Mouse (Mus musculus) E14TG2a.4 (cell line): ENCODE data around the gene Tulp4.
"Not testable (repeated sequence)": the region's sequence is repeated elsewhere in the genome, so short reads cannot be mapped to it uniquely, and the experiment has no call there.

Experiments used
- H3K27me3 ChIP-seq: 2 replicates; pipeline ENCODE4 v1.6.1; 2014; ENCODE audit warnings: low read length, control low read depth; ENCODE audit not compliant: insufficient read depth
- H3K36me3 ChIP-seq: 2 replicates; pipeline ENCODE4 v1.6.1; 2014; ENCODE audit warnings: low read length, control low read depth; ENCODE audit not compliant: insufficient read depth
- H3K4me1 ChIP-seq: replicated peaks from 2 replicates; pipeline ENCODE4 v1.6.1; 2014; ENCODE audit warnings: low read depth, low read length, control low read depth
- H3K4me3 ChIP-seq: replicated peaks from 2 replicates; pipeline ENCODE4 v1.5.1; 2014; ENCODE audit warnings: mild to moderate bottlenecking, low read length
- H3K9me3 ChIP-seq: 2 replicates; pipeline ENCODE4 v1.6.1; 2014; ENCODE audit warnings: low read length, control low read depth
- CTCF ChIP-seq: conservative IDR thresholded peaks from 2 replicates; pipeline ENCODE4 v1.5.1; 2014; ENCODE audit warnings: low read length
- NANOG ChIP-seq: IDR thresholded peaks from 2 replicates; pipeline ENCODE4 v1.6.1; 2014; ENCODE audit warnings: borderline replicate concordance, low read length, mixed read lengths
- POU5F1 ChIP-seq: IDR thresholded peaks from 2 replicates; pipeline ENCODE4 v1.6.1; 2014; ENCODE audit warnings: low read length, borderline replicate concordance

Gene Tulp4

DNA sequence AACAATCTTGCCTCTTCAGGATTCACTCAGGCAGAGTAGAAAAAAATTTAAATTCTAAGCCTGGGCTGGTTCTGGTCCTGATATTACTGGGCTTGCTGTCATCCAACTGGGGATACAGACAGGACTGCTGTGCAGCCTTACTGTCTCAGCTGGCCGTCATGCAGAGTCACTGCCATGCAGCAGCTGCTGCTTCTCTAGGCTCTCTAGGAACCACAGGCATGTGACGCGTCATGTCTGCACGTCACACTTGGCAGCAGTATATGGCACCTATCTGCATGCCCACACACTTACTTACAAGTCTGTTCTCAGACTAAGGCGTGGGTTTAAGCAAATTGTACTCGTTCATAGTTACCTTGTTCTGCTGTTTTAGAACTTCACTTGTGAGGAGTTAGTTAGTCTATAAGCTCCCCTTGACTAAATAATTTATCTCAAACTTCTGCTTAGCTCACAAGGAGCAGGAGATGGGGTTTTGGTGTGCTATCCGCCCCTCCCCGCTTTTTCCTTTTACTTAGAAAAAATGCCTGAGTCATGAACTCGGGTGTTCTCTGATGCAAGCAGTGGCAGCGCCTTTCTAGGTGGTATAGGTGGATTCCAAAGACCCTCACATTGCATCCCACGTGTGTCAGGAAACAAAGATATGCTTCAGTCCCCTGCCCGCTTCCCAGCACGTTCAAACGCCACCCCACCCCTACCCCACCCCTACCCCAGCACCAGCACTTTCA, 96.3 kb downstream of the Tulp4 start:
- TF ChIP-seq CTCF, result no peak
- TF ChIP-seq POU5F1, result no peak
- no peak for TF ChIP-seq NANOG
- Histone ChIP-seq H3K36me3 (peaks cover 10% of the 10 kb centered on the region; the same call in 1 of the 2 replicates), H3K4me1 (peaks cover 24% of the 10 kb centered on the region), H3K4me3 (no peak overlapping the region), H3K27me3 (no peaks in the 10 kb centered on the region), H3K9me3 (no peaks in the 10 kb centered on the region)

DNA sequence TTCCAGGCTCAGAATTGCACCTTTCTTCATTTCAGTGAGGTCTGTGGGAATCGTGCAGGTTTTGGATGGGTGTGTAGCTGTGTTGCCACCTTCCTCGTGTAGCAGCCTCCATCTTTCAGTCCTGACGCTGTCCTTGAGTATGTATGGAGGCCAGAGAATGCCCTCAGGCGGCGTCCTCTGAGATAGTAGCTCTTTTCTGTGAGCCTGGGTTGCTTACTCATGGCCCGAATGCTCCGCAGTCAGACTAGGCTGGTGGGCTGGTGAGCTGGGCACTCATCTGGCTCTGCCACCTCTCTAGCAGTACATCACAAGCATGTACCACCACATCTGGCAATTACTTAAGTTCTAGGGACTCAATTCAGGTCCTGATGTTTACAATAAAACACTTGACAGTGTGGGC, 96.9 kb downstream of the Tulp4 start:
- no peaks in the 10 kb centered on the region for H3K9me3 ChIP-seq
- peaks cover 24% of the 10 kb centered on the region for H3K4me1 ChIP-seq
- no peak for TF ChIP-seq CTCF
- TF ChIP-seq NANOG, result no peak
- no peak for TF ChIP-seq POU5F1
- H3K4me3 ChIP-seq, result no peak overlapping the region
- H3K36me3 ChIP-seq, result peaks cover 10% of the 10 kb centered on the region; the same call in 1 of the 2 replicates
- no peaks in the 10 kb centered on the region for H3K27me3 ChIP-seq

DNA sequence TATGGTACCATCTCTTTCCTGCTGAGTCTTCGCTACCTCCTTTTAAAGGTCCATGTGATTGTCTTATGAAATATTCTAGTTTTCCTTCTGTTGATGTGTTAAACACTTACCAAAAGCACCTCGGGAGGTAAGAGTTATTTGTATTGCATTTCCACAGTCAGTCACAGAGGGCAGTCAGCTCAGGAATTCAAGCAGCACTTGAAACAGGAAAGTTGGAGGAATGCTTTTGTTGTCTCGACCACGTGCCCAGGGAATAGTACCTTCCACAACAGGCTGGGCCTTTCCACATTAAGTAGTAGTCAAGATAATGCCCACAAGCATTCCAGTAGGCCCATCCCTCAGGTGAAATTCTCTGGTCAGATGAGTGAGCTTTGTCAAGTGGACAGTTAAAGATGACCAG, 97.6 kb downstream of the Tulp4 start:
- Histone ChIP-seq H3K27me3 (no peaks in the 10 kb centered on the region), H3K9me3 (no peaks in the 10 kb centered on the region), H3K36me3 (peaks cover 10% of the 10 kb centered on the region; the same call in 1 of the 2 replicates), H3K4me3 (no peak overlapping the region), H3K4me1 (peaks cover 24% of the 10 kb centered on the region)
- TF ChIP-seq POU5F1 (no peak), CTCF (no peak), NANOG (no peak)

DNA sequence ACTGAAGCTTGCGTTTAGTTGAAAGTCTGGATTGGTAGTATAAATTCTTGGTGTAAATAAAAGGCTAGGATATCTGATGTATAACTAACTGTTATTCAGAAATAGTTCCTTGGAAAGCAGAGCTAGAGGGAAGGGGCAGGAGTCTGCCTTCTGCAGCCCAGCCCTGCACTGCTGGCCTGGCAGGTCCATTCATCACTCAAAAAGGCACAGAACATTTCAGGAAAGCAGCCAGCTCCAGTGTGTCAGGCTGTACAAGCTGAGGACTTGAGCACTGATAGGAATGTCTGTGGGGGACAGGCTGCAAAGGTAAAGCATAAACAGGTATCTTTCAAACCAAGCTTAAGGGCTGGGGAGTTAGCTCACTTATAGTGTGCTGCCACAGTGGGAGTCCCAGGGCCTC, 105.5 kb downstream of the Tulp4 start:
- Histone ChIP-seq H3K4me1 (no peaks in the 10 kb centered on the region; the same call in none of the 2 replicates), H3K4me3 (no peak overlapping the region), H3K27me3 (no peaks in the 10 kb centered on the region), H3K36me3 (peaks cover 21% of the 10 kb centered on the region), H3K9me3 (no peaks in the 10 kb centered on the region)
- no peak for TF ChIP-seq POU5F1
- no peak for TF ChIP-seq CTCF
- no peak for TF ChIP-seq NANOG

DNA sequence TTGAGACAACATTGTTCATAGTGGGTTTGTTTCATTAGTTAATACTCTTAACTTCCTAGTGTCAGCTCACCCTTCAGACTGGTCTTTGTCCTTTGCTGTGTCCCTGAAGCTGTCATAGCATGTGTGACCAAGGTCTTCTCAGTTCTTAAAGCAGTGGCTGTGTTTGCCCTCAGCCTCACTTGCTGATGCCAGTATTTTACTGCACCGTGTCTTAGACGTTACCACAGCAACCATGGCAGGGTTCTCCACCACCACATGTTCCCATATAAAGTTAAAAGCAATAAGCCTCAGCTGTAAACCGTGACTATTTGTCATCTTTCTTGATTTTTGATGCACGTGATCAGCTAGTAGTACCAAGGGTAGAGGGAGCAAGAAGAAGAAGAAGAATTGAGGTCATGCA, 109.4 kb downstream of the Tulp4 start:
- Histone ChIP-seq H3K9me3 (no peaks in the 10 kb centered on the region), H3K36me3 (peaks cover 27% of the 10 kb centered on the region), H3K4me1 (no peaks in the 10 kb centered on the region; the same call in 1 of the 2 replicates), H3K27me3 (no peaks in the 10 kb centered on the region), H3K4me3 (no peak overlapping the region)
- TF ChIP-seq CTCF (no peak), POU5F1 (no peak), NANOG (no peak)

DNA sequence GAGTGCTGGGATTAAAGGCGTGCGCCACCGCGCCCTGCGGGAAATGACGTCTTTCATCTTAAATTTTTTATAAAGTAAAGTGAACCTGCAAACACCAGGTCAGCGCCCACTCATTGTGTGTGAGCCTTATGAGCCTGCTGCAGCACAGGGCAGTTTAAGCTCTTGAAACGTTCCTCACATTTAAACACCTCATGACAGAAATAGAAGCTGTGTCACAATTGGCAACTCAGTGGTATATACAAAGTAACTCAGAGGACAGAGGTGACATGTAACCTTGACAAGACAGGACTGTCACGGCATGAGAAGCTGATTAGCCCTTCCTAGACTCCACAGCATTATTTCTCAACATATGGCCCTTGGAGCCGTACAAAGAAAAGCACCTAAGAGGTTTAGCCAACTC, 110.3 kb downstream of the Tulp4 start:
- H3K4me1 ChIP-seq, result no peaks in the 10 kb centered on the region; the same call in 1 of the 2 replicates
- H3K4me3 ChIP-seq, result no peak overlapping the region

DNA sequence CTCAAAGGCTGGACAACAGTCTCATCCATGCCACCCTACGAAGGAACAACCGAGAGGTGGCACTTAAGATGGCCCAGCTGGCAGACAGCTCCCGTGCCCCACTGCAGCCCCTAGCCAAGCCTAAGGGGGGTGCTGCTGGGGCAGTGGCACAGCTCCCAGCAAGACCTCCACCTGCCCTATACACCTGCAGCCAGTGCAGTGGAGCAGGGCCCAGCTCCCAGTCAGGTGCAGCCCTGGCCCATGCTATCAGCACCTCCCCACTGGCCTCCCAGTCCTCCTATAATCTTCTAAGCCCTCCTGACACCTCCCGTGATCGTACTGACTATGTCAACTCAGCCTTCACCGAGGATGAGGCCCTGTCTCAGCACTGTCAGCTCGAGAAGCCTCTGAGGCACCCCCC, 126.4 kb downstream of the Tulp4 start:
- H3K4me3 ChIP-seq, H3K4me1 ChIP-seq, H3K27me3 ChIP-seq, H3K36me3 ChIP-seq, H3K9me3 ChIP-seq: not testable (repeated sequence)

More for the DNA sequence above, 110.3 kb downstream of the Tulp4 start:
- TF ChIP-seq CTCF (no peak), POU5F1 (no peak), NANOG (no peak)
- Histone ChIP-seq H3K36me3 (peaks cover 27% of the 10 kb centered on the region), H3K9me3 (no peaks in the 10 kb centered on the region), H3K27me3 (no peaks in the 10 kb centered on the region)

DNA sequence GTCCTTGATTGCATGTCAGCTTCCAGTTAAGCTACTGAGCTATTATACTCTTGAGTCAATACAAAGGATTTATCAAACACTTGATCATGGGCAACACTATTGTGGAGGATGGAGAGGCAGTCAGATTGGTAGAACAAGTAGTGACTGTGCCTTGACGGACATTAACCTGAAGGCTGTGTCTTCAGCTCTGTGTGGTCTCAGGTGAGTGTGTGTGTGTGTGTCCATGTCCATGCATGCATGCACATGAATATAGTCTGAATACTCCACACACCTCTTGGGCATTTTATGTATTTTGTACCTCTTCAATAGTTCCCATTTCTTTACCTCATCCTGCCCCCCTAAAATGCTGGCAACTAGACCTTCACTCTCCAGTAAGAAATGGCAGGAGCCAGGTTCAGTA, 145.1 kb downstream of the Tulp4 start:
- not testable (repeated sequence) for H3K36me3 ChIP-seq, H3K27me3 ChIP-seq, H3K4me3 ChIP-seq, H3K9me3 ChIP-seq, H3K4me1 ChIP-seq

DNA sequence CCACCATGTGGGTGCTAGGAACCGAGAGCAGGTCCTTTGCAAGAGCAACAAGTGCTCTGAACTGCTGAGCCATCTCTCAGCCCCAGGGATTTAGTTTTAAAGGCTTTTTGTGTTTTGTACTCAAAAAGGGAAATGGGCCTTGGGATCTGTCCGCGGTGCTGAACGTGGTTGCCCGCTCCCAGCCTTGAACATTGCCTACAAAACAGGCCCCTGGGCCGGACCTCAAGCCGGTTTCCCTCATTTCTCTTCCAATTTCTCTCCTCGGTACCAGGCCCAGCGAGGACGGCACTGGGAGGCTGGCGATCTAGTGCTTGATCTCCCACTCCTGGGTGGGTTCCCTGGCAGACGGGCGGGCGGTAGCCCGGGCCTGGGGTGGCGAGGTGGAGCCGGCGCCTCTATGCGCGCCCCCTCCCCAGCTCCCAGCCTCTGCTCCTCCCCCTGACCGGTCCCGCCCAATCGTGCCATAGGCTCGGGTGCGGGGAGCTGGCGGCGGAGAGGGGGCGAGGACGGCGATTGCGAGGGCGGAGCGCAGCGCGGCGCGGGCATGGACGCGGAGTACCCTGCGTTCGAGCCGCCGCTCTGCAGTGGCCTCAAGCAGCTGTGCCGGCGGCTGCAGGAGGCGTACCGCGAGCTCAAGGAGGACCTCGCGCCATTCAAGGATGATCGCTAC, 150.3 kb downstream of the Tulp4 start, which contains the start of gene Tmem181a:
Gene Tmem181a, plus strand, starts transcription at position 461 of the 670 bp plus-strand sequence.
- not testable (repeated sequence) for H3K9me3 ChIP-seq, H3K36me3 ChIP-seq, H3K4me1 ChIP-seq, H3K27me3 ChIP-seq
- peak within 1 kb of the TSS; percentile 67 for H3K4me3 ChIP-seq

DNA sequence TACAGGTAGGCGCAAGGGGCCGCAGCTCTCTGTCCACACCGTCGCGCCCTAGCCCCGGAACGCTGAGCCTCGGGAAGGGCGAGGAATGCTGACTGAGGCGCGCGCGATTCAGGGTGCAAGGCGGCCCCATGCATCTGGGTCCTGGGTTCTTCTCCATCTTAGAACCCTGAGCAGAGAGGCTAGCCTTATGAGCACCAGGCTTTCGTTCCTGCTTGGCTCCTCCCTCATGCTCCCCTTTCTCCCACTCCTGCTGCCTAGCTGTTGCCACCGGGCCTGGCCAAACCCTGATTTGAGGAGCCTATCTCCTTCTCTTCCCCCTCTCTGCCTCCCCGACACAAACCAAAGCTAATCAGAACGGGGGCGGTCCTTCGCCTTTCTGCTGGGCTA, 150.8 kb downstream of the Tulp4 start:
- H3K4me3 ChIP-seq, result peak overlapping the region; percentile 67
- H3K9me3 ChIP-seq, H3K36me3 ChIP-seq, H3K4me1 ChIP-seq, H3K27me3 ChIP-seq: not testable (repeated sequence)

DNA sequence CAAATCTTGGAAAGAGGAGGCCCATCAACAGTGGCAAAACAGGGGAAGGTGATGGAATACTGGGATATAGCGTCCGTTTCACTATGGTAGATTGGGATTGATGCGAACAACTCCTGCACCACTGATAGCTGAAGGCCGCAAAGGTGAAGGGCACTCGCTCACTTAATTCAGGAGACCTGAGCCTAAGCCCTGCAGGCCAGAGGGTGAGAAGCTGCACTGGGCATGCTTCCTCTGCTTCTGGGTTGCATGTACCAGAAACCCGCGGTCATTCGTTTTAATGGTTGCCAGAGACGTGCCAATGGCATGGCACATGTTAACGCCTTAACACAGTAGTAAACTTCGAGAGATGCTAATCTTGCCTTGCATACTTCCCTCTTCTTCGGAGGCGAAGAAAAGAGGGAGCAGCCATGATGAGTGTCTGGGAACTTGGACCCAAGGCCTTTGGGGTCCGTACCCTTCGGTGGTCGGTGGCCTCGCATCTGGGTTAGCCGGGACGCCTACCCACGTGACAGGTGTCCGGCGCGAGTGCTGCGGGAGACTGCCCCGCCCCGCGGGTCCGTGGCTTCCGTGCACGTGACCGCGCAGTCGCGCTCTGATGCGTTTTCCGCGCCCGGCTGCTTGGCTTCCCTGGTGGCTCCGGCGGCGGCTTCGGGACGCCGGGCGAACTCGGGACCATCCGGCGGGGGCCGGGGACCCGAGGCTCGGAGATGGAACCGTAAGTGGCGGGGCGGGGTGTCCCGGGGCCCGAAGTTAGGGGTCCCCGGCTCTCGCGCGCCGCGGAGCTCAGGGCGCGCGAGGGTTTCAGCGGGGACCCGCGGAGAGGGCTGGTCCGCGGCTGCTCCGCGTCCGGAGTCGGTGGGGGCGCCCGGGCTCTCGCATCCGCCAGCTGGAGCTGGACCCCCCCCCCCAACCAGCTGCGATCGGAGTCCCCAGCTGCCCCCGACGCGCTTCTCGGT, 163.9 kb downstream of the Tulp4 start:
- H3K27me3 ChIP-seq, H3K36me3 ChIP-seq, H3K9me3 ChIP-seq, H3K4me1 ChIP-seq: not testable (repeated sequence)
- peak overlapping the region; percentile 77 for H3K4me3 ChIP-seq

DNA sequence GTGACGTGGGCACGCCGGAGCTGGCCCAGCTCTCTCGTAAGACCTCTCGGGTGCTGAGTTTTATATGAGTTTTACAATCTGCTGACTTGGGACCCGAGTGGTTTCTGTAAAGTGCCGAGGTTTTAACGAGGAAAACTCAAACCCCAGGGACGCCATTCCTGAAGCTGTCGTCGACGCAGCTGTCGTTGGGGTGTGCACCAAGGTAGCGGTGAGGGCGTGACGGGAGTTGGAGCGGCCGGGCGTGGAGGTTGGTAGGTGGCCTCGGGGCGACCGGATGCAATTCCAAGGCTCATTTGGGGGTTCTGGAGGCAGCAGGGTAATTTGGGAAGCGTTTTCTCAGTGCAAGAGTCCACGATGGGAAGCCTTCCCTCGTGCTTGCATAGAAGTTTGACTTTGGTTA, 164.6 kb downstream of the Tulp4 start:
- H3K9me3 ChIP-seq, H3K36me3 ChIP-seq, H3K27me3 ChIP-seq, H3K4me1 ChIP-seq: not testable (repeated sequence)
- H3K4me3 ChIP-seq, result peak overlapping the region; percentile 77
